Mouse (Mus musculus) layer of hippocampus, adult 2 months (tissue): Measurements from ENCODE around the gene Slc6a2. TPM values are rescaled to one million over a fixed set of nuclear protein-coding genes. Genes with fewer than 3 reads are reported as not detected.

ENCODE experiments used
- DNase-seq, 2 experiments: peaks; one replicate each; pipeline ENCODE4 v3.0.0; 2022; ENCODE audit warnings: low spot score in 2 of 2
- H3K27ac ChIP-seq: fragments of 200-600 bp; 2 replicates; pipeline ENCODE4 v1.8.1; 2022
- H3K4me3 ChIP-seq: fragments of 200-600 bp; 2 replicates; pipeline ENCODE4 v1.8.1; 2022; ENCODE audit warnings: mild to moderate bottlenecking
- CTCF ChIP-seq: fragments of 200-600 bp; conservative IDR thresholded peaks from 2 replicates; pipeline ENCODE4 v1.8.1; 2022; ENCODE audit warnings: antibody characterized with exemption, mild to moderate bottlenecking, moderate library complexity
- microRNA-seq, 2 experiments: library from miRNA; unstranded; fragments of <30 nt; microRNA quantifications; one replicate each; pipeline ENCODE4 v1.2.0; 2021
- total RNA-seq, 2 experiments: library from RNA; stranded (reverse); gene quantifications; 2 replicates each; pipeline ENCODE4 v1.2.3; 2021

The Slc6a2 gene
- total RNA-seq, 2 experiments from 2014 or later, result 0.10 to 0.18 TPM

GRCm38 (mm10) chr8:93043083-93043482 is 83.2 kb downstream of the Slc6a2 start:
- Histone ChIP-seq H3K27ac (no peak overlapping the region), H3K4me3 (no peak overlapping the region)
- TF ChIP-seq CTCF, result no peak
- DNase-seq, result no peak

GRCm38 (mm10) chr8:93048092-93048491 is 88.2 kb downstream of the Slc6a2 start, which contains the start of gene Ces1a:
Ces1a (minus strand) TSS chr8:93048192.
- Histone ChIP-seq H3K27ac (no peak within 1 kb of the TSS), H3K4me3 (no peak within 1 kb of the TSS)
- DNase-seq, result no peak
- TF ChIP-seq CTCF, result no peak

- no peak for DNase-seq
- peak; percentile 29; the same call in 1 of the 2 replicates for TF ChIP-seq CTCF
- no peak overlapping the region for H3K27ac ChIP-seq
- no peak overlapping the region for H3K4me3 ChIP-seq
Observed at GRCm38 (mm10) chr8:93048510-93049416, 88.9 kb downstream of the Slc6a2 start.

Small RNA genes within 50 kb of the gene (microRNA-seq; reads per million reads assigned to microRNA genes)
- 0 reads per million in 2 experiments for gene Gm22151

Other genes with a start within 250 kb of the Slc6a2 start
- gene Mmp2, start 132.8 kb upstream of the Slc6a2 start, total RNA-seq, result 1 to 10 TPM; 2.7 to 3.0 TPM
- 10 to 100 TPM; 10.0 to 11.2 TPM for gene Lpcat2, start 104.7 kb upstream of the Slc6a2 start, total RNA-seq
- gene Capns2, start 58.7 kb upstream of the Slc6a2 start, total RNA-seq, result 1 to 10 TPM; 1.2 to 3.0 TPM
- not detected for gene Ces1a, start 88.1 kb downstream of the Slc6a2 start, total RNA-seq
- not detected for gene Ces1b, start 119.9 kb downstream of the Slc6a2 start, total RNA-seq
- not detected for gene Ces1c, start 171.2 kb downstream of the Slc6a2 start, total RNA-seq
- under 1 TPM; 0.49 to 0.76 TPM for gene Ces1d, start 237.8 kb downstream of the Slc6a2 start, total RNA-seq